Mouse (Mus musculus): ENCODE measurements at regions not wholly inside any gene's neighbourhood (a gene's known extent, or its start where the extent isn't known, plus 50 kb on each side); places are given as distances from the start of the nearest gene placed in this dataset.

DNA sequence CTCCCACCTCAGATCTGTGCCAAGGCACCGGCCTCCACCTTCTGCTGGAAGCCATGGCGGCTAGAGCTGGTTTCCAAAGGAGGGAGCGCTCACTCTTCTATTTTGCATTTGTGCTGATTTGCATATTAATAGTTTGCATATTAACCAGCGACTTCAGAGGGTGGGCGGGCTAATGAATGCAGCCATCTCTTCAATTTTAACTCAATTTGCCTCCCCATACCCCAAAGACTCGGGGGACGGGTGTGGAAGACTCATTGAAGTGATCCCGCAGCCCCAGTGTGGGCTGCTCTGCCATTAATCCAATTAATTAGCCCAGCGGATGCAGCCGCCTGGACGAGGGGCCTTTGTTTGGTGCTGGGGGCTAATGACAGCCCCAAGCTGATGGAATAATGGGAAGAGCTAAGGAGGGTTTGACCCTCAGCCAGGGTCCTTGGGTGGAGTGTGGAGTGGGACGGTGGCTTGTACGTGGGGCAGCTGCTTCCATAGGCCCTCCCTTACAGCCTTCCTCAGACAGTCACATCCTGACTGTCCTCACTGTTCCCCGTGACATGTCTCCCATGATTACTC is 103.0 kb downstream of the Gm26897 start:
- H3K27me3 ChIP-seq (ENCODE audit: control insufficient read depth, insufficient read depth, low read length, poor library complexity, severe bottlenecking), result no peaks in the 10 kb centered on the region
- no peaks in the 10 kb centered on the region for H3K36me3 ChIP-seq (ENCODE audit: control insufficient read depth, insufficient read depth, low read length, poor library complexity, severe bottlenecking)

GRCm38 (mm10) chr5:111842461-111842860 is 108.7 kb downstream of the Gm26897 start:
- H3K27me3 ChIP-seq (ENCODE audit: control insufficient read depth, insufficient read depth, low read length, poor library complexity, severe bottlenecking), result no peaks in the 10 kb centered on the region

More for the DNA sequence above, 103.0 kb downstream of the Gm26897 start:
- Histone ChIP-seq H3K4me1 (ENCODE audit: control insufficient read depth, insufficient read depth, low read length) (peaks cover 2% of the 10 kb centered on the region), H3K4me3 (ENCODE audit: low read depth, low read length) (peak overlapping the region; percentile 35), H3K27ac (ENCODE audit: insufficient read depth, low read length) (no peak overlapping the region), H3K9ac (ENCODE audit: low read depth, poor library complexity, severe bottlenecking) (no peak overlapping the region), H3K9me3 (replicated peaks; ENCODE audit: control insufficient read depth, insufficient read depth, low read length, poor library complexity, severe bottlenecking) (no peaks in the 10 kb centered on the region)
- TF ChIP-seq POLR2A (IDR thresholded peaks at IDR 0.05; ENCODE audit: insufficient read depth, low read length), result no peak
- no peak for TF ChIP-seq EP300 (IDR thresholded peaks at IDR 0.05; ENCODE audit: insufficient read depth, low read depth, low read length)
- no peak for TF ChIP-seq CTCF (IDR thresholded peaks at IDR 0.05; ENCODE audit: low read depth, low read length)

DNA sequence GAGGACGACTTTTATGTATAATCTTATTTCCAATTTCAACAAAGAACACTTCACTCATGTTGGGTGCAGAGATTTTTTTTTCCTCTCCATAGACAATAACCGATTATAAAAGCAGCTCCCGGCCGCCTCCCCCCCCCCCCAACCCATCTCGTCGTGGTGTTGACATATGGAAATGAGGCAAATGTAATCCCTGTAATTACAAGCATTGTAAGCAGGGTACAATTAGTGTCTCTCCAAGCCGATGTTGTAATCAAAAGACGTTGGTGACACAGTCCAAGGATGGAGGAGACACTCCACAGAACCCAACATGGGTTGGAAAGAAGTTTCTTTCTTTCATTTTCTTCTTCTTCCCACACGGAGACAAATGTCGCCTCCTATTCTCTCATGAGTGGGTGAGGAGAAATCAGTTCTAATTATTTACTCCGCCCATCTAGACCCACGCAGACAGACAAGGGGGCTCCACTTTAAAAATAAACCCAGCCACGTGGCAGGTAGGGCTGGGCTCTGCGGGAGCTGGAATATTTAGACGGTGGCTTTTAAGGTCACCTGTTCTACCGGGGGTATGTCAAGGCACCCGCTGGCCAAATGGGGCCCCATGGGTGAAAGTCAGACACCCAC is 110.0 kb downstream of the Gm26897 start:
- TF ChIP-seq EP300 (IDR thresholded peaks at IDR 0.05; ENCODE audit: insufficient read depth, low read depth, low read length), result no peak
- TF ChIP-seq POLR2A (IDR thresholded peaks at IDR 0.05; ENCODE audit: insufficient read depth, low read length), result no peak
- TF ChIP-seq CTCF (IDR thresholded peaks at IDR 0.05; ENCODE audit: low read depth, low read length), result no peak
- H3K27ac ChIP-seq (ENCODE audit: insufficient read depth, low read length), result no peak overlapping the region
- H3K4me1 ChIP-seq (ENCODE audit: control insufficient read depth, insufficient read depth, low read length), result no peaks in the 10 kb centered on the region
- no peak overlapping the region for H3K9ac ChIP-seq (ENCODE audit: low read depth, poor library complexity, severe bottlenecking)
- H3K4me3 ChIP-seq (ENCODE audit: low read depth, low read length), result no peak overlapping the region
- no peaks in the 10 kb centered on the region for H3K36me3 ChIP-seq (ENCODE audit: control insufficient read depth, insufficient read depth, low read length, poor library complexity, severe bottlenecking)
- H3K9me3 ChIP-seq (replicated peaks; ENCODE audit: control insufficient read depth, insufficient read depth, low read length, poor library complexity, severe bottlenecking), result no peaks in the 10 kb centered on the region
- H3K27me3 ChIP-seq (ENCODE audit: control insufficient read depth, insufficient read depth, low read length, poor library complexity, severe bottlenecking), result no peaks in the 10 kb centered on the region

More at GRCm38 (mm10) chr5:111842461-111842860, 108.7 kb downstream of the Gm26897 start:
- H3K27ac ChIP-seq (ENCODE audit: insufficient read depth, low read length), result no peak overlapping the region
- H3K4me1 ChIP-seq (ENCODE audit: control insufficient read depth, insufficient read depth, low read length), result no peaks in the 10 kb centered on the region
- TF ChIP-seq CTCF (IDR thresholded peaks at IDR 0.05; ENCODE audit: low read depth, low read length) (no peak), EP300 (IDR thresholded peaks at IDR 0.05; ENCODE audit: insufficient read depth, low read depth, low read length) (no peak), POLR2A (IDR thresholded peaks at IDR 0.05; ENCODE audit: insufficient read depth, low read length) (no peak)
- H3K36me3 ChIP-seq (ENCODE audit: control insufficient read depth, insufficient read depth, low read length, poor library complexity, severe bottlenecking), result no peaks in the 10 kb centered on the region
- H3K9ac ChIP-seq (ENCODE audit: low read depth, poor library complexity, severe bottlenecking), result no peak overlapping the region
- no peak overlapping the region for H3K4me3 ChIP-seq (ENCODE audit: low read depth, low read length)
- H3K9me3 ChIP-seq (replicated peaks; ENCODE audit: control insufficient read depth, insufficient read depth, low read length, poor library complexity, severe bottlenecking), result no peaks in the 10 kb centered on the region

DNA sequence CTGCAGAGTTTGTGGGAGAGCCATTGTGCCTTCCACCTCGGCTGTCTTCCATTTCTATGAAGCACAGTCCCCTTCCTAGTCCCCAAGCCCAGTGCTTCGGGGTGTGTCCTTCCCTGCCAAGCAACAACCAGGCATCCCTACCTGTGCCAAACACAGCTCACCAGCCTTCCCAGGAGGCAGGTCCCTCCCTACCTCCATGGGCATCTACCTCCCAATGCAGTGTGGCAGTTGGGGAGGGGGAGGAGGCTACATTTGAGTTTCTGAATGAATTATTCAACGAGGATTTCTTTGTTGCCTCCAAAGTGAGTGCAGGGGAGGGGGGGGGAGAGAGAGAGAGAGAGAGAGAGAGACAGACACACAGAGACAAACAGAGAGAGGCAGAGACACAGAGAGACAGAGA is 110.8 kb downstream of the Gm26897 start:
- Histone ChIP-seq H3K9me3 (replicated peaks; ENCODE audit: control insufficient read depth, insufficient read depth, low read length, poor library complexity, severe bottlenecking) (no peaks in the 10 kb centered on the region), H3K36me3 (ENCODE audit: control insufficient read depth, insufficient read depth, low read length, poor library complexity, severe bottlenecking) (no peaks in the 10 kb centered on the region), H3K27ac (ENCODE audit: insufficient read depth, low read length) (no peak overlapping the region), H3K9ac (ENCODE audit: low read depth, poor library complexity, severe bottlenecking) (no peak overlapping the region), H3K4me3 (ENCODE audit: low read depth, low read length) (no peak overlapping the region), H3K27me3 (ENCODE audit: control insufficient read depth, insufficient read depth, low read length, poor library complexity, severe bottlenecking) (no peaks in the 10 kb centered on the region), H3K4me1 (ENCODE audit: control insufficient read depth, insufficient read depth, low read length) (no peaks in the 10 kb centered on the region)
- TF ChIP-seq EP300 (IDR thresholded peaks at IDR 0.05; ENCODE audit: insufficient read depth, low read depth, low read length) (no peak), POLR2A (IDR thresholded peaks at IDR 0.05; ENCODE audit: insufficient read depth, low read length) (no peak)

GRCm38 (mm10) chr5:111848917-111849316 is 115.2 kb downstream of the Gm26897 start:
- no peak overlapping the region for H3K27ac ChIP-seq (ENCODE audit: insufficient read depth, low read length)
- H3K9ac ChIP-seq (ENCODE audit: low read depth, poor library complexity, severe bottlenecking), result no peak overlapping the region
- H3K4me1 ChIP-seq (ENCODE audit: control insufficient read depth, insufficient read depth, low read length), result no peaks in the 10 kb centered on the region
- peak; percentile 25 for TF ChIP-seq CTCF (IDR thresholded peaks at IDR 0.05; ENCODE audit: low read depth, low read length)
- no peak for TF ChIP-seq EP300 (IDR thresholded peaks at IDR 0.05; ENCODE audit: insufficient read depth, low read depth, low read length)
- H3K27me3 ChIP-seq (ENCODE audit: control insufficient read depth, insufficient read depth, low read length, poor library complexity, severe bottlenecking), result no peaks in the 10 kb centered on the region
- no peaks in the 10 kb centered on the region for H3K36me3 ChIP-seq (ENCODE audit: control insufficient read depth, insufficient read depth, low read length, poor library complexity, severe bottlenecking)
- 0 out of 2 replicates have a peak overlapping the region, but pooled peaks have one; percentile 13 for H3K4me3 ChIP-seq (ENCODE audit: low read depth, low read length)
- no peaks in the 10 kb centered on the region for H3K9me3 ChIP-seq (replicated peaks; ENCODE audit: control insufficient read depth, insufficient read depth, low read length, poor library complexity, severe bottlenecking)

DNA sequence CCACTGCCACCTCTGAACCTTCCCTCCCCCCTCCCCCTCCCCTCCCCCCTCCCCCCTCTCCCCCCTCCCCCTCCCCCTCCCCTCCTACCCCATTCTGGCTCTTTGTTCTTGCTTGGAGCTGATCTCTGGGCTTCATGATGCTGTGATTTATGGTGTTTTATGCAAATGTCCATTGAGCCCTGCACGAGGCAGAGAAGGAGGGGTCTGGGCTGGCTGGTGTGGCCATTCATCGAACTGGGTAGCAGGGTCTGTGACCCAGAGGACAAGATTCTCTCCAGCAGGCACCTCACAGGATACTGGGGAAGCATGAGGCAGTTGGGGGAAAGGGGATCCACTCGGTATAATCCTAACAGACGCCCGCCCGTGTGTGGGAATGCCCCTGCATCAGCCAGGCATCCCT is 119.0 kb downstream of the Gm26897 start:
- no peaks in the 10 kb centered on the region for H3K4me1 ChIP-seq (ENCODE audit: control insufficient read depth, insufficient read depth, low read length)
- H3K9me3 ChIP-seq (replicated peaks; ENCODE audit: control insufficient read depth, insufficient read depth, low read length, poor library complexity, severe bottlenecking), result no peaks in the 10 kb centered on the region
- no peaks in the 10 kb centered on the region for H3K27me3 ChIP-seq (ENCODE audit: control insufficient read depth, insufficient read depth, low read length, poor library complexity, severe bottlenecking)
- no peak for TF ChIP-seq POLR2A (IDR thresholded peaks at IDR 0.05; ENCODE audit: insufficient read depth, low read length)
- no peak for TF ChIP-seq CTCF (IDR thresholded peaks at IDR 0.05; ENCODE audit: low read depth, low read length)
- TF ChIP-seq EP300 (IDR thresholded peaks at IDR 0.05; ENCODE audit: insufficient read depth, low read depth, low read length), result no peak
- H3K4me3 ChIP-seq (ENCODE audit: low read depth, low read length), result no peak overlapping the region
- H3K27ac ChIP-seq (ENCODE audit: insufficient read depth, low read length), result no peak overlapping the region
- no peaks in the 10 kb centered on the region for H3K36me3 ChIP-seq (ENCODE audit: control insufficient read depth, insufficient read depth, low read length, poor library complexity, severe bottlenecking)
- H3K9ac ChIP-seq (ENCODE audit: low read depth, poor library complexity, severe bottlenecking), result no peak overlapping the region
